Mouse (Mus musculus): Measurements from ENCODE around the gene Epha7. TPM values are rescaled to one million over a fixed set of nuclear protein-coding genes. Genes with fewer than 3 reads are reported as not detected.

Epha7 gene
- total RNA-seq, 2 experiments from 2014 or later, result 1.6 to 2.4 TPM

GRCm38 (mm10) chr4:28999287-28999595 lies 186.3 kb downstream of the Epha7 start:
- TF ChIP-seq CTCF (IDR thresholded peaks at IDR 0.05), result no peak
- no peak overlapping the region for H3K4me3 ChIP-seq
- H3K27ac ChIP-seq, result no peak overlapping the region
- intact Hi-C loops (cut with DNase I), result no loop called here
- no peak for DNase-seq

DNA sequence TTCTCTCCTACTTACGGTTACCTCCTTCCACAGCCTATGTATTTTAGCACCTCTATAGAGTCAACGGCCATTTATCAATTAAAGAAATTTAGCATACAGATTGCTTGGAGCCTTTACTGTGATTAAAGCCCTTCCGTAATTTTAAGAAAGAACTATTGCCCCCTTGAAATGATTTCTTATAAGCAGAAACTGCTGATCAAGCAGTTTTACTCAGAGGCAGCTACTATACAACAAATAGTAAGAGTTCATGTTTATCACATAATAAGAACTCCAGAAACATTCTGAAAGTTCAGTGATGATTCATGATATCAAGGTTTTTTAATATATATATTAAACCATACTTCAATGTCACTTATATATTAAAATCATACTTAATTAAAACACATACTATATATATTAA lies 197.4 kb downstream of the Epha7 start:
- intact Hi-C loops (cut with DNase I), result no loop called here
- H3K4me3 ChIP-seq, result no peak overlapping the region
- no peak for DNase-seq
- no peak overlapping the region for H3K27ac ChIP-seq
- TF ChIP-seq CTCF (IDR thresholded peaks at IDR 0.05), result no peak

All from gastrocnemius, adult 2 months (tissue).